Mouse (Mus musculus) erythroblast, adult 5-6 weeks (primary cell): ENCODE results near the gene Peli2. TPM values are rescaled to one million over a fixed set of nuclear protein-coding genes. Genes with fewer than 3 reads are reported as not detected.

ENCODE experiments used
- ATAC-seq: replicated peaks from 2 replicates; pipeline ENCODE4 v1.8.0; 2016; ENCODE audit warnings: moderate number of reproducible peaks, mild to moderate bottlenecking, moderate TSS enrichment, inconsistent platforms; ENCODE audit not compliant: poor library complexity, low FRiP score, severe bottlenecking
- total RNA-seq, 2 experiments: library from RNA; stranded (forward) in 1 of 2; stranded (reverse) in 1 of 2; fragments of 150-400 nt in 1 of 2; fragments of 200-764, 138-1000 nt in 1 of 2; gene quantifications; 2 replicates each; pipeline versions ENCODE4 v1.2.3 to v1.2.4; 2015 to 2017; ENCODE audit warnings: low replicate concordance in 2 of 2

The Peli2 gene
- total RNA-seq, 2 experiments from 2014 or later = 2.1 to 2.5 TPM

- ATAC-seq = no peak
Observed at GRCm38 (mm10) chr14:48124011-48124410, 3.4 kb downstream of the Peli2 start.

- no peak for ATAC-seq
Observed at GRCm38 (mm10) chr14:48124816-48125215, 4.2 kb downstream of the Peli2 start.

GRCm38 (mm10) chr14:48125971-48126370 lies 5.3 kb downstream of the Peli2 start:
- no peak for ATAC-seq

GRCm38 (mm10) chr14:48126931-48127330 lies 6.3 kb downstream of the Peli2 start:
- ATAC-seq = no peak

GRCm38 (mm10) chr14:48127609-48128185 lies 7.1 kb downstream of the Peli2 start:
- ATAC-seq = no peak

GRCm38 (mm10) chr14:48128701-48129100 lies 8.1 kb downstream of the Peli2 start:
- no peak for ATAC-seq

- ATAC-seq = no peak
Observed at GRCm38 (mm10) chr14:48130021-48130420, 9.4 kb downstream of the Peli2 start.

- no peak for ATAC-seq
Observed at GRCm38 (mm10) chr14:48130761-48131575, 10.3 kb downstream of the Peli2 start.

GRCm38 (mm10) chr14:48131576-48131922 lies 10.9 kb downstream of the Peli2 start:
- ATAC-seq = no peak

- ATAC-seq = no peak
Observed at GRCm38 (mm10) chr14:48132241-48132640, 11.6 kb downstream of the Peli2 start.

- no peak for ATAC-seq
Observed at GRCm38 (mm10) chr14:48132865-48133802, 12.5 kb downstream of the Peli2 start.

- no peak for ATAC-seq
Observed at GRCm38 (mm10) chr14:48134344-48134743, 13.7 kb downstream of the Peli2 start.

- no peak for ATAC-seq
Observed at GRCm38 (mm10) chr14:48135816-48136345, 15.3 kb downstream of the Peli2 start.

GRCm38 (mm10) chr14:48137731-48138130 lies 17.1 kb downstream of the Peli2 start:
- ATAC-seq = no peak

- ATAC-seq = no peak
Observed at GRCm38 (mm10) chr14:48138138-48138537, 17.5 kb downstream of the Peli2 start.

GRCm38 (mm10) chr14:48139409-48139808 lies 18.8 kb downstream of the Peli2 start:
- ATAC-seq = no peak

GRCm38 (mm10) chr14:48141694-48142093 lies 21.1 kb downstream of the Peli2 start:
- no peak for ATAC-seq

GRCm38 (mm10) chr14:48142696-48143095 lies 22.1 kb downstream of the Peli2 start:
- no peak for ATAC-seq

- ATAC-seq = no peak
Observed at GRCm38 (mm10) chr14:48143141-48143540, 22.5 kb downstream of the Peli2 start.

- ATAC-seq = no peak
Observed at GRCm38 (mm10) chr14:48144330-48144729, 23.7 kb downstream of the Peli2 start.
